Mouse (Mus musculus) heart, embryonic 14.5 days (tissue): Measurements from ENCODE around the gene Fam57a. TPM values are rescaled to one million over a fixed set of nuclear protein-coding genes. Genes with fewer than 3 reads are reported as not detected.
A peak's percentile ranks its signal among the peaks of the same experiment; 100 is the strongest.

Experiments used
- ATAC-seq: fragments of 200-750 bp; cut with Nextera tagmentation; 2 replicates; pipeline ENCODE4 v1.8.0; 2017; ENCODE audit warnings: low read depth, moderate TSS enrichment; ENCODE audit not compliant: insufficient number of reproducible peaks, insufficient read depth, low FRiP score
- H3K27ac ChIP-seq, 2 experiments: fragments of 200-500 bp in 1 of 2; fragments of 300-500 bp in 1 of 2; sonication (generic) in 1 of 2; replicated peaks in 1 of 2; 2 replicates each; pipeline ENCODE4 v1.5.1; 2012 to 2014; ENCODE audit warnings: low read depth in 2 of 2, low read length in 2 of 2, control low read depth in 1 of 2, mild to moderate bottlenecking in 1 of 2, mixed read lengths in 1 of 2; ENCODE audit not compliant: control insufficient read depth in 1 of 2, insufficient read depth in 1 of 2
- H3K27me3 ChIP-seq: fragments of 300-500 bp; sonication (generic); 2 replicates; pipeline ENCODE4 v1.6.1; 2014; ENCODE audit warnings: mild to moderate bottlenecking, low read length, control low read depth; ENCODE audit not compliant: control insufficient read depth, insufficient read depth
- H3K36me3 ChIP-seq: fragments of 300-500 bp; sonication (generic); 2 replicates; pipeline ENCODE4 v1.6.1; 2014; ENCODE audit warnings: mild to moderate bottlenecking, control low read depth, low read length, mixed read lengths; ENCODE audit not compliant: control insufficient read depth, insufficient read depth
- H3K4me1 ChIP-seq, 2 experiments: fragments of 200-500 bp in 1 of 2; fragments of 300-500 bp in 1 of 2; sonication (generic) in 1 of 2; 2 replicates each; pipeline ENCODE4 v1.6.1; 2012 to 2014; ENCODE audit warnings: low read length in 2 of 2, control low read depth in 1 of 2, mixed read lengths in 1 of 2; ENCODE audit not compliant: control insufficient read depth in 2 of 2, insufficient read depth in 2 of 2
- H3K4me2 ChIP-seq: fragments of 300-500 bp; sonication (generic); 2 replicates; pipeline ENCODE4 v1.6.1; 2014; ENCODE audit warnings: mild to moderate bottlenecking, low read length
- H3K4me3 ChIP-seq, 2 experiments: fragments of 200-500 bp in 1 of 2; fragments of 300-500 bp in 1 of 2; sonication (generic) in 1 of 2; 2 replicates each; pipeline ENCODE4 v1.5.1; 2012 to 2014; ENCODE audit warnings: low read length in 2 of 2, mild to moderate bottlenecking in 2 of 2, control low read depth in 1 of 2, low read depth in 1 of 2, moderate library complexity in 1 of 2; ENCODE audit not compliant: control insufficient read depth in 1 of 2, insufficient read depth in 1 of 2
- H3K9ac ChIP-seq: fragments of 300-500 bp; sonication (generic); 2 replicates; pipeline ENCODE4 v1.6.1; 2014; ENCODE audit warnings: mild to moderate bottlenecking, low read length
- H3K9me3 ChIP-seq: fragments of 300-500 bp; sonication (generic); 2 replicates; pipeline ENCODE4 v1.6.1; 2016; ENCODE audit warnings: low read length, control low read depth; ENCODE audit not compliant: control insufficient read depth
- WGBS: fragments of 180-500 bp; shearing (Covaris S2); extraction: QIAGEN DNeasy Blood & Tissue Kit; methylation state at CpG from one replicate; pipeline ENCODE4 v1.1.7; 2014; 5-methylcytosine and 5-hydroxymethylcytosine counted together
- polyA plus RNA-seq: library from polyadenylated mRNA; unstranded; fragments of >200 nt; fragmentation: Nextera tagmentation; extraction: Ambion mirVana; gene quantifications from 2 replicates; pipeline ENCODE4 v1.2.1, GENCODE M21; 2014

The Fam57a gene
- polyA plus RNA-seq, 1 experiment from 2014 or later, result 23.1 TPM

GRCm38 (mm10) chr11:76236136-76236535 lies 56.7 kb downstream of the Fam57a start:
- Histone ChIP-seq H3K9me3 (no peaks in the 10 kb centered on the region), H3K4me2 (no peak overlapping the region), H3K4me1 (no peaks in the 10 kb centered on the region), H3K9ac (no peak overlapping the region), H3K27me3 (no peaks in the 10 kb centered on the region), H3K36me3 (peaks cover 87% of the 10 kb centered on the region), H3K4me3 (no peak overlapping the region), H3K27ac (no peak overlapping the region)
- ATAC-seq, result no peak
- 94% methylated on average over 3 of the region's 3 CpGs for WGBS

GRCm38 (mm10) chr11:76239750-76240149 lies 60.3 kb downstream of the Fam57a start:
- no peak for ATAC-seq
- Histone ChIP-seq H3K4me3 (no peak overlapping the region), H3K4me2 (no peak overlapping the region), H3K36me3 (peaks cover 53% of the 10 kb centered on the region), H3K9ac (no peak overlapping the region), H3K27ac (no peak overlapping the region), H3K4me1 (peaks cover 2 to 8% of the 10 kb centered on the region in 2 experiments; a peak in 1 of 4 replicates), H3K27me3 (no peaks in the 10 kb centered on the region), H3K9me3 (no peaks in the 10 kb centered on the region)
- 93% methylated on average over 2 of the region's 2 CpGs for WGBS

- WGBS, result under 1% methylated on average over 61 of the region's 61 CpGs
- H3K36me3 ChIP-seq, result peaks cover 44% of the 10 kb centered on the region
- no peaks in the 10 kb centered on the region for H3K9me3 ChIP-seq
- H3K27me3 ChIP-seq, result no peaks in the 10 kb centered on the region
- H3K4me3 ChIP-seq, result peak within 1 kb of the TSS; percentile 79 to 81
- peaks cover 2 to 8% of the 10 kb centered on the region in 2 experiments; a peak in 1 of 4 replicates for H3K4me1 ChIP-seq
- peak within 1 kb of the TSS; percentile 86 for H3K9ac ChIP-seq
- peak; percentile 80 for ATAC-seq
- H3K27ac ChIP-seq, result peak within 1 kb of the TSS; percentile 52 to 71; a peak in 3 of 4 replicates
- peak within 1 kb of the TSS; percentile 74 for H3K4me2 ChIP-seq
Measured at GRCm38 (mm10) chr11:76242901-76243810, 63.7 kb downstream of the Fam57a start, which contains the start of the genes Mrm3 and Glod4. Gene Mrm3, plus strand, starts transcription at chr11:76243715. Gene Glod4, minus strand, starts transcription at chr11:76243725.

GRCm38 (mm10) chr11:76243811-76244546 lies 64.5 kb downstream of the Fam57a start:
- H3K9ac ChIP-seq, result peak overlapping the region; percentile 86
- peaks cover 2 to 8% of the 10 kb centered on the region in 2 experiments; a peak in 1 of 4 replicates for H3K4me1 ChIP-seq
- H3K4me2 ChIP-seq, result peak overlapping the region; percentile 74
- no peaks in the 10 kb centered on the region for H3K27me3 ChIP-seq
- H3K36me3 ChIP-seq, result peaks cover 46% of the 10 kb centered on the region
- H3K9me3 ChIP-seq, result no peaks in the 10 kb centered on the region
- no peak; the same call in 1 of the 2 replicates for ATAC-seq
- peak overlapping the region; percentile 79 to 81 for H3K4me3 ChIP-seq
- WGBS, result 1% methylated on average over 34 of the region's 34 CpGs
- peak overlapping the region; percentile 17 to 71; a peak in 3 of 4 replicates for H3K27ac ChIP-seq

- Histone ChIP-seq H3K27me3 (no peaks in the 10 kb centered on the region), H3K9ac (no peak overlapping the region), H3K4me1 (peaks cover 2 to 8% of the 10 kb centered on the region in 2 experiments; a peak in 1 of 4 replicates), H3K4me2 (no peak overlapping the region), H3K27ac (no peak overlapping the region), H3K9me3 (no peaks in the 10 kb centered on the region), H3K36me3 (peaks cover 51% of the 10 kb centered on the region), H3K4me3 (no peak overlapping the region)
- ATAC-seq, result no peak
Measured at GRCm38 (mm10) chr11:76246439-76246838, 67.0 kb downstream of the Fam57a start.

- Histone ChIP-seq H3K9ac (no peak overlapping the region), H3K4me1 (peaks cover 2 to 8% of the 10 kb centered on the region in 2 experiments; a peak in 1 of 4 replicates), H3K9me3 (no peaks in the 10 kb centered on the region), H3K4me3 (no peak overlapping the region), H3K27me3 (no peaks in the 10 kb centered on the region), H3K27ac (no peak overlapping the region), H3K4me2 (no peak overlapping the region), H3K36me3 (peaks cover 57% of the 10 kb centered on the region)
- no peak for ATAC-seq
- 52% methylated on average over 2 of the region's 2 CpGs for WGBS
Measured at GRCm38 (mm10) chr11:76247239-76247638, 67.8 kb downstream of the Fam57a start.

- WGBS, result 53% methylated on average over 3 of the region's 3 CpGs
- H3K36me3 ChIP-seq, result peaks cover 46% of the 10 kb centered on the region
- H3K4me2 ChIP-seq, result no peak overlapping the region
- H3K9me3 ChIP-seq, result no peaks in the 10 kb centered on the region
- no peak overlapping the region for H3K27ac ChIP-seq
- no peaks in the 10 kb centered on the region for H3K4me1 ChIP-seq
- no peak overlapping the region for H3K4me3 ChIP-seq
- H3K9ac ChIP-seq, result no peak overlapping the region
- no peak for ATAC-seq
- H3K27me3 ChIP-seq, result no peaks in the 10 kb centered on the region
Measured at GRCm38 (mm10) chr11:76252036-76252435, 72.6 kb downstream of the Fam57a start.
